Mouse (Mus musculus): ENCODE data around the gene Itga8.
A peak's percentile ranks its signal among the peaks of the same experiment; 100 is the strongest.

DNA sequence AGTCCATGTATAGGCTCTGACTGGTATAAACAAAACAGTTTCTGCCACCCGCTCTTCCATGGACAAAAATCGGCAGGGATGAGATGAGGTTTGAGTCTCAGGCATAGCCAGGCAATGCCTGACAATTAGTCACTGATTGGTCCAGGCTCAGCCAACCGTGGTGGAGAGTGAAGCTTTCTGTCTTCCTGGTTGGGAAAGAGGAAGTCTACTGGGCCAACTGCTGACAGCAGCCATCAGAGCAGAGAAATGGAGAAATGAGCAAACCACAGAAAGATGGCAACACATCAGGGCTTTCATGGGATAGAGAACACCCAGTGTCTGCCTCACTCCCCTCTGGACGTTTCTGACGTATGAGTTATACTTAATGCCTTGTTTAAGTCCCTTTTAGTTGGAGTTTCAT lies 15.6 kb upstream of the Itga8 start:
- TF ChIP-seq EP300 (IDR thresholded peaks at IDR 0.05; ENCODE audit: low read length), result peak; percentile 55
- no peak for TF ChIP-seq CTCF (conservative IDR thresholded peaks at IDR 0.05 in 1 of 2, IDR thresholded peaks at IDR 0.05 in 1 of 2; ENCODE audit: low read depth in 2 of 2, low read length in 2 of 2)

Data from CH12.LX (cell line).